Mouse (Mus musculus) kidney, postnatal 0 days (tissue): ENCODE data around the gene Tnmd. TPM values are rescaled to one million over a fixed set of nuclear protein-coding genes. Genes with fewer than 3 reads are reported as not detected.
A peak's percentile ranks its signal among the peaks of the same experiment; 100 is the strongest.

ENCODE experiments used
- ATAC-seq: fragments of 200-750 bp; cut with Nextera tagmentation; replicated peaks from 2 replicates; pipeline ENCODE4 v1.8.0; 2017; ENCODE audit warnings: low read depth, moderate number of reproducible peaks, moderate TSS enrichment, moderate library complexity; ENCODE audit not compliant: low FRiP score
- DNase-seq: peaks from one replicate; pipeline ENCODE4 v3.0.0-alpha.2; 2016; ENCODE audit warnings: low spot score
- H3K27ac ChIP-seq: fragments of 300-500 bp; sonication (generic); 2 replicates; pipeline ENCODE4 v1.5.1; 2014; ENCODE audit warnings: mild to moderate bottlenecking
- H3K27me3 ChIP-seq: fragments of 300-500 bp; sonication (generic); 2 replicates; pipeline ENCODE4 v1.6.1; 2014; ENCODE audit warnings: low read length, mixed read lengths; ENCODE audit not compliant: insufficient read depth
- H3K36me3 ChIP-seq: fragments of 300-500 bp; sonication (generic); 2 replicates; pipeline ENCODE4 v1.6.1; 2014; ENCODE audit warnings: low read length, mixed read lengths; ENCODE audit not compliant: insufficient read depth
- H3K4me1 ChIP-seq: fragments of 300-500 bp; sonication (generic); replicated peaks from 2 replicates; pipeline ENCODE4 v1.6.1; 2014; ENCODE audit warnings: antibody characterized with exemption, low read length, mixed read lengths; ENCODE audit not compliant: insufficient read depth
- H3K4me2 ChIP-seq: fragments of 300-500 bp; sonication (generic); 2 replicates; pipeline ENCODE4 v1.6.1; 2014; ENCODE audit warnings: mild to moderate bottlenecking, low read length, moderate library complexity, mixed read lengths
- H3K4me3 ChIP-seq: fragments of 300-500 bp; sonication (generic); replicated peaks from 2 replicates; pipeline ENCODE4 v1.5.1; 2014; ENCODE audit warnings: low read depth, low read length
- H3K9ac ChIP-seq: fragments of 300-500 bp; sonication (generic); 2 replicates; pipeline ENCODE4 v1.6.1; 2014; ENCODE audit warnings: low read depth, low read length
- H3K9me3 ChIP-seq: fragments of 300-500 bp; sonication (generic); replicated peaks from 2 replicates; pipeline ENCODE4 v1.6.1; 2016; ENCODE audit warnings: low read length, inconsistent platforms, mixed read lengths
- CTCF ChIP-seq: IDR thresholded peaks from 2 replicates; pipeline ENCODE4 v1.5.1; 2016; ENCODE audit warnings: antibody characterized with exemption, low read depth, mild to moderate bottlenecking, moderate library complexity
- WGBS: fragments of 180-500 bp; shearing (Covaris S2); extraction: QIAGEN DNeasy Blood & Tissue Kit; methylation state at CpG from one replicate; pipeline ENCODE4 v1.1.7; 2014; 5-methylcytosine and 5-hydroxymethylcytosine counted together
- polyA plus RNA-seq: library from polyadenylated mRNA; unstranded; fragments of >200 nt; fragmentation: Nextera tagmentation; extraction: Ambion mirVana; gene quantifications from 2 replicates; pipeline ENCODE4 v1.2.1, GENCODE M21; 2015

Gene Tnmd
- polyA plus RNA-seq, 1 experiment from 2014 or later, result 0.38 TPM

DNA sequence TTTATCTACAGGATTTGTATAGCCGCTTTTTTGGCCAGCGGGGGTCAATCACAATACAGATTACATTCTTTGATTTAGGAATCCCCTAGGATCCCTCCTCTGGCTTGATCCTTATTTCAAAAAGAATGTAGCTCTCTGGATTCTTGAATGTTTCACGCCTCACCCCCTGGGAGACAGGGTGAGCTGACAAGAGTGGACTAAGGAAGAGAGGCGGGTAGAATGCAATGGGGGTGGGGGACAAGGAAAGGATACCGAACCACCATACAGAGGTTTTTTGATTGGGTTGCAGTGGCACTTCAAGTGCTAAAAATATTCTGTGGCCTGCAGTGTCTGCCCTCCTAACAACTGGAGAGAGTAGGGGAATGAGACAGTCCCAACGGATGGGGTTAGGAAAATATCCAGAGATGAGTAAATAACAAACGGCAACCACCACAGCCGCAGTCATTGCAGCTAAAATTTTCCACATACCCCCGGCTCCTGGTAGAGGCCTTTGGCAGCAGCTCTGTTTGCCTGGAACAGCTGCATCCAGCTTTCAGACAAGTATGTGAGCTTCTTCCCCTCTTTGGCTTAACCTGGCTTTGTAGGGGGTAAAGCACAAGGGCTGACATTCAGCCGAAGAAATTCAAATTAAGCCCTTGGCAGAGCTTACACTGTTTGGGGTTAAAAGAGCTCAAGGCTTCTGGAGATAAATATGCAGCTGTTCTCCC lies 60.8 kb downstream of the Tnmd start:
- Histone ChIP-seq H3K36me3 (no peaks in the 10 kb centered on the region), H3K4me1 (no peaks in the 10 kb centered on the region), H3K27me3 (no peaks in the 10 kb centered on the region), H3K9me3 (no peaks in the 10 kb centered on the region), H3K9ac (no peak overlapping the region), H3K4me2 (no peak overlapping the region), H3K27ac (no peak overlapping the region), H3K4me3 (no peak overlapping the region)
- WGBS, result 60% methylated on average over 10 of the region's 10 CpGs
- ATAC-seq (no peak), DNase-seq (peak; percentile 32)
- no peak for TF ChIP-seq CTCF

DNA sequence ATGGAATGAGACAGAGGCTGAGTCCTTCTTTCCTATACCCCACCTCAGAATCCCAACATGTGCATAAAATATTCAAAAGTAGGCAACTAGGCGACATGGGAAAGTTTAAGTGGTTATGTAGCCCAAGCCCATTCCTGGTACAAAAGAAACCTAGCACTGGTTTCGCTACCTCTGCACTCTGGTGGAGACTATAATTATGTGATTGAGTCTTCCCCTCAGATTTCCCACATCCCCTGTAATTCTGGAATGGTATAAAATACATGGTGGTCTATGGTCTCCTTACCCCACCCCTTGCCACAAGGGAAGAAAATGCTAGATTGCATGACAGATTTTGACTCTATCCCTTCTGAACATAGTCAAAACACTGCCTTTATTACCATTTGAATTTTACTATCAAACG lies 62.2 kb downstream of the Tnmd start:
- Histone ChIP-seq H3K27me3 (no peaks in the 10 kb centered on the region), H3K36me3 (no peaks in the 10 kb centered on the region), H3K9ac (no peak overlapping the region), H3K4me3 (no peak overlapping the region), H3K4me1 (no peaks in the 10 kb centered on the region), H3K4me2 (no peak overlapping the region), H3K27ac (no peak overlapping the region), H3K9me3 (no peaks in the 10 kb centered on the region)
- WGBS, result 87% methylated on average over 3 of the region's 3 CpGs
- DNase-seq (no peak), ATAC-seq (no peak)
- TF ChIP-seq CTCF, result no peak

DNA sequence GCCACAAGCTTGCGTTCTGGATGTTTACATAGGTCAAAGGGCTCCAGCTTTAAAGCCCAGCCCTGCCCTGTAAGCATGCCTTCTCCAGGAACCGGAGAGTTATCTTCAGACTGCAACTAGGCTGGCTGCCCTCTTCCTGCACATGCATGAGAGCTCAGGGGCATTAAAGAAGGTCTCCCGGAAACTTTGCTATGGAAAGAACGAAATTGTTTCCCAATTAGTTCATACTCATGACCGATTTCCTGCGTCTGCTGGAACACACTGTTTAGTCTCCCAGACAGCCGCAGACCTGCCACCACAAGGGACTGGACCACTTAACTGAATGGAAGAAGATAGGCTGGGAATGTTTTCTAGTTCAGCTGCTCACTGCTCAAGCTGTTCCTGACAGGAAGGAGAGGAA lies 63.4 kb downstream of the Tnmd start:
- Histone ChIP-seq H3K27me3 (no peaks in the 10 kb centered on the region), H3K4me2 (no peak overlapping the region), H3K27ac (no peak overlapping the region), H3K36me3 (no peaks in the 10 kb centered on the region), H3K9ac (no peak overlapping the region), H3K9me3 (no peaks in the 10 kb centered on the region), H3K4me1 (no peaks in the 10 kb centered on the region), H3K4me3 (no peak overlapping the region)
- no peak for TF ChIP-seq CTCF
- 42% methylated on average over 7 of the region's 7 CpGs for WGBS
- no peak for ATAC-seq
- peak; percentile 18 for DNase-seq

Other genes starting within 250 kb of the Tnmd start
- 2.0 and 2.4 TPM in 2 replicates for gene Pcdh19, start 162.0 kb upstream of the Tnmd start, polyA plus RNA-seq
- 141 and 146 TPM in 2 replicates for gene Tspan6, start 47.4 kb downstream of the Tnmd start, polyA plus RNA-seq
- 7.8 and 8.6 TPM in 2 replicates for gene Srpx2, start 57.4 kb downstream of the Tnmd start, polyA plus RNA-seq
- 2.3 and 2.5 TPM in 2 replicates for gene Sytl4, start 130.8 kb downstream of the Tnmd start, polyA plus RNA-seq
- gene Cstf2, start 208.2 kb downstream of the Tnmd start, polyA plus RNA-seq, result 27.1 and 31.0 TPM in 2 replicates